Mouse (Mus musculus): ENCODE measurements at regions not wholly inside any gene's neighbourhood (a gene's known extent, or its start where the extent isn't known, plus 50 kb on each side); places are given as distances from the start of the nearest gene placed in this dataset.

GRCm38 (mm10) chr6:13305873-13306272 is 81.1 kb upstream of the Vwde start:
- H3K9me3 ChIP-seq (replicated peaks), result no peaks in the 10 kb centered on the region
- H3K36me3 ChIP-seq, result no peaks in the 10 kb centered on the region
- 80% methylated on average over 5 of the region's 5 CpGs for WGBS
- ATAC-seq (replicated peaks; ENCODE audit: insufficient number of reproducible peaks, insufficient read depth, low FRiP score, low read depth), result no peak
- no peak overlapping the region for H3K4me2 ChIP-seq
- no peaks in the 10 kb centered on the region for H3K27me3 ChIP-seq
- H3K27ac ChIP-seq, result no peak overlapping the region
- H3K4me1 ChIP-seq (replicated peaks), result no peaks in the 10 kb centered on the region
- no peak overlapping the region for H3K9ac ChIP-seq
- no peak overlapping the region for H3K4me3 ChIP-seq

GRCm38 (mm10) chr6:13298171-13298570 is 73.4 kb upstream of the Vwde start:
- Histone ChIP-seq H3K27me3 (no peaks in the 10 kb centered on the region), H3K4me2 (no peak overlapping the region), H3K9ac (no peak overlapping the region), H3K36me3 (no peaks in the 10 kb centered on the region), H3K9me3 (replicated peaks) (no peaks in the 10 kb centered on the region), H3K4me1 (replicated peaks) (no peaks in the 10 kb centered on the region), H3K27ac (no peak overlapping the region), H3K4me3 (no peak overlapping the region)
- WGBS, result 81% methylated on average over 3 of the region's 3 CpGs
- no peak for ATAC-seq (replicated peaks; ENCODE audit: insufficient number of reproducible peaks, insufficient read depth, low FRiP score, low read depth)

GRCm38 (mm10) chr6:13297110-13297509 is 72.3 kb upstream of the Vwde start:
- H3K4me3 ChIP-seq, result no peak overlapping the region
- H3K9ac ChIP-seq, result no peak overlapping the region
- 67% methylated on average over 3 of the region's 3 CpGs for WGBS
- H3K4me1 ChIP-seq (replicated peaks), result no peaks in the 10 kb centered on the region
- no peak overlapping the region for H3K27ac ChIP-seq
- H3K4me2 ChIP-seq, result no peak overlapping the region
- no peak for ATAC-seq (replicated peaks; ENCODE audit: insufficient number of reproducible peaks, insufficient read depth, low FRiP score, low read depth)
- no peaks in the 10 kb centered on the region for H3K27me3 ChIP-seq
- H3K9me3 ChIP-seq (replicated peaks), result no peaks in the 10 kb centered on the region
- H3K36me3 ChIP-seq, result no peaks in the 10 kb centered on the region

- Histone ChIP-seq H3K27ac (no peak overlapping the region), H3K4me1 (replicated peaks) (no peaks in the 10 kb centered on the region), H3K4me2 (no peak overlapping the region), H3K36me3 (no peaks in the 10 kb centered on the region), H3K27me3 (no peaks in the 10 kb centered on the region), H3K4me3 (no peak overlapping the region), H3K9ac (no peak overlapping the region), H3K9me3 (replicated peaks) (no peaks in the 10 kb centered on the region)
- ATAC-seq (replicated peaks; ENCODE audit: insufficient number of reproducible peaks, insufficient read depth, low FRiP score, low read depth), result no peak
- 80% methylated on average over 2 of the region's 2 CpGs for WGBS
These were observed 71.3 kb upstream of the Vwde start for GRCm38 (mm10) chr6:13296041-13296440.

DNA sequence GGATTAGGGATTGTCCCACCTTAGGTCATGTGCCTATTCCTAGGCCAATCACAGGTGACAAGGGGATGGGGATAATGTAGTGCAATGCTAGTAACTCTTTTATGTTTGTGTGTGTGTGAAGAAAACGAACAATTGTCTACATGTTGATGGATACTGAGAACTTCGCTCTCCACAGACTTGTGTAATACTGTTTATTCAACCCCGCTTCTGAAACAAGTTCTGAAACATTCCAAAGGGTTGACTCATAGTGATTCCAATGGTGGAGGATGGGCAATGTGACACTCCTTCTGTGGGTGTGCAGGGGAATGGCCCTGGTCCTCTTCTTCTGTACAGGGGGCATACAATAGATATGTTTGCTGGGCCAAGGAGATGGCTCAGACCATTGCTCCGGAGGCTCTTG is 69.6 kb upstream of the Vwde start:
- ATAC-seq (replicated peaks; ENCODE audit: insufficient number of reproducible peaks, insufficient read depth, low FRiP score, low read depth), result no peak
- H3K4me1 ChIP-seq (replicated peaks), result no peaks in the 10 kb centered on the region
- no peak overlapping the region for H3K27ac ChIP-seq
- no peak overlapping the region for H3K9ac ChIP-seq
- 64% methylated on average over 4 of the region's 4 CpGs for WGBS
- no peak overlapping the region for H3K4me3 ChIP-seq
- no peaks in the 10 kb centered on the region for H3K36me3 ChIP-seq
- H3K4me2 ChIP-seq, result no peak overlapping the region
- no peaks in the 10 kb centered on the region for H3K27me3 ChIP-seq
- no peaks in the 10 kb centered on the region for H3K9me3 ChIP-seq (replicated peaks)

GRCm38 (mm10) chr6:13288500-13288899 is 63.7 kb upstream of the Vwde start:
- Histone ChIP-seq H3K4me1 (replicated peaks) (peaks cover 16% of the 10 kb centered on the region), H3K27ac (peak overlapping the region; percentile 34; the same call in 1 of the 2 replicates), H3K4me3 (no peak overlapping the region), H3K4me2 (no peak overlapping the region), H3K9ac (no peak overlapping the region), H3K27me3 (no peaks in the 10 kb centered on the region), H3K36me3 (no peaks in the 10 kb centered on the region), H3K9me3 (replicated peaks) (no peaks in the 10 kb centered on the region)
- peak; percentile 73; the same call in 1 of the 2 replicates for ATAC-seq (replicated peaks; ENCODE audit: insufficient number of reproducible peaks, insufficient read depth, low FRiP score, low read depth)
- 11% methylated on average over 1 of the region's 1 CpGs for WGBS

GRCm38 (mm10) chr6:13287812-13288211 is 63.0 kb upstream of the Vwde start:
- Histone ChIP-seq H3K4me2 (no peak overlapping the region), H3K9ac (no peak overlapping the region), H3K36me3 (no peaks in the 10 kb centered on the region), H3K4me1 (replicated peaks) (peaks cover 16% of the 10 kb centered on the region), H3K27ac (peak overlapping the region; percentile 34; the same call in 1 of the 2 replicates), H3K27me3 (no peaks in the 10 kb centered on the region), H3K9me3 (replicated peaks) (no peaks in the 10 kb centered on the region), H3K4me3 (no peak overlapping the region)
- 47% methylated on average over 4 of the region's 4 CpGs for WGBS
- no peak for ATAC-seq (replicated peaks; ENCODE audit: insufficient number of reproducible peaks, insufficient read depth, low FRiP score, low read depth)

DNA sequence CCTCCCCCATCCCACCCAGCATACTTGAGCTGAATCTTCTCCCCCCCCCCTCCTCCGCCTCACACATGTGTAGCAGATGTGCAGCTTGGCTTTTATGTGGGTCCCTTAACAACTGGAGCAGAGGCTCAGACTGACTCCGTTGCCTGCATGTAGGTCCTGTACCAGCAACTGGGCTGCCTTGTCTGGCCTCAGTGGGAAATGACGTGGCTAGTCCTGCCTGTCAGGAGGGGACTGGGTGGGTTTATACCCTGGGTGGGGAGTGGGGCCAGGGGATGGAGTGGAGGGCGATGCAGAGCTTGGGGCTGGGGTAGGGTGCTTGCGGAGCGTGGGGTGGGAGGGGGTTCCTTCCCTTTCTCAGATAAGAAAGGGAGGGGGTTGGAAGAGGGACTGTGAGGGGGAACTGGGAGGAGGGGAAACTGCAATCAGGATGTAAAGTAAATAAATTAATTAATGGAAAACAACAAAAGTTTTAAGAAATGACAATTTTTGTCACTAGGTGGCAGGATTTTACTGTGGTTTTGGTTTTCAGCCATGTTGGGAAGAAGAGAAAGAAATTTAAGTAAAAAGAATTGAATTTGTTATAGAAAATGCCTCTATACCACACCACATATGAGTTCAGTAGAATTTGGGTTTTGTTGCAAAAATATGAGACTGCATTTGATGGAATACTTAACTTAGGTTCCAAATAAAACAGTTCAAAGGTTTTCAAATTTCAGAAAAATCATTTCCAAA is 61.9 kb upstream of the Vwde start:
- peaks cover 16% of the 10 kb centered on the region for H3K4me1 ChIP-seq (replicated peaks)
- H3K4me2 ChIP-seq, result no peak overlapping the region
- no peak for ATAC-seq (replicated peaks; ENCODE audit: insufficient number of reproducible peaks, insufficient read depth, low FRiP score, low read depth)
- H3K27me3 ChIP-seq, result no peaks in the 10 kb centered on the region
- H3K4me3 ChIP-seq, result no peak overlapping the region
- no peak overlapping the region for H3K27ac ChIP-seq
- no peaks in the 10 kb centered on the region for H3K36me3 ChIP-seq
- 49% methylated on average over 6 of the region's 6 CpGs for WGBS
- no peak overlapping the region for H3K9ac ChIP-seq
- H3K9me3 ChIP-seq (replicated peaks), result no peaks in the 10 kb centered on the region

- Histone ChIP-seq H3K4me1 (replicated peaks) (0 out of 2 replicates have a peak, but pooled peaks cover 3% of the 10 kb centered on the region), H3K27me3 (no peaks in the 10 kb centered on the region), H3K4me2 (no peak overlapping the region), H3K9ac (no peak overlapping the region), H3K27ac (no peak overlapping the region), H3K36me3 (no peaks in the 10 kb centered on the region), H3K9me3 (replicated peaks) (no peaks in the 10 kb centered on the region), H3K4me3 (no peak overlapping the region)
- no peak for ATAC-seq (replicated peaks; ENCODE audit: insufficient number of reproducible peaks, insufficient read depth, low FRiP score, low read depth)
- 1% methylated on average over 3 of the region's 3 CpGs for WGBS
These were observed 56.1 kb upstream of the Vwde start for GRCm38 (mm10) chr6:13280835-13281234.

Data from heart, embryonic 15.5 days (tissue).